Mouse (Mus musculus): ENCODE data around the gene Gba2.

- TF ChIP-seq POLR2A (IDR thresholded peaks at IDR 0.05; ENCODE audit: borderline replicate concordance, extremely low read depth, insufficient read depth, insufficient read length, poor library complexity, severe bottlenecking), result no peak
- no peak for TF ChIP-seq CTCF (IDR thresholded peaks at IDR 0.05; ENCODE audit: borderline replicate concordance, extremely low read depth, insufficient read depth, insufficient read length)
Measured at GRCm38 (mm10) chr4:43581381-43581780, 2.7 kb upstream of the Gba2 start.

Data from brain, embryonic 14.5 days (tissue).